Mouse (Mus musculus) lung, postnatal 36 days (tissue): Measurements from ENCODE around the gene Ccm2.

Source experiments
- DNase-seq: peaks from one replicate; pipeline ENCODE4 v3.0.0; 2022; ENCODE audit warnings: mixed read lengths

The Ccm2 gene

GRCm38 (mm10) chr11:6530746-6531145 is 15.9 kb upstream of the Ccm2 start:
- no peak for DNase-seq

- DNase-seq: no peak
Observed at GRCm38 (mm10) chr11:6544683-6545082, 2.0 kb upstream of the Ccm2 start.

- DNase-seq: no peak
Observed at GRCm38 (mm10) chr11:6545186-6545856, 1.4 kb upstream of the Ccm2 start.

GRCm38 (mm10) chr11:6545857-6546192 is 862 bp upstream of the Ccm2 start:
- no peak for DNase-seq

- peak; percentile 80 for DNase-seq
Observed at GRCm38 (mm10) chr11:6547037-6547680, 472 bp downstream of the Ccm2 start.

- DNase-seq: peak; percentile 12
Observed at GRCm38 (mm10) chr11:6547696-6548325, 1.1 kb downstream of the Ccm2 start.

GRCm38 (mm10) chr11:6549770-6550169 is 3.1 kb downstream of the Ccm2 start:
- DNase-seq: no peak

GRCm38 (mm10) chr11:6550201-6550600 is 3.5 kb downstream of the Ccm2 start:
- DNase-seq: peak; percentile 53

GRCm38 (mm10) chr11:6558234-6558633 is 11.5 kb downstream of the Ccm2 start:
- peak; percentile 37 for DNase-seq

- DNase-seq: no peak
Observed at GRCm38 (mm10) chr11:6559996-6560395, 13.3 kb downstream of the Ccm2 start.

GRCm38 (mm10) chr11:6560655-6561360 is 14.1 kb downstream of the Ccm2 start:
- peak; percentile 47 for DNase-seq

- no peak for DNase-seq
Observed at GRCm38 (mm10) chr11:6561474-6561873, 14.8 kb downstream of the Ccm2 start.

GRCm38 (mm10) chr11:6562359-6562758 is 15.7 kb downstream of the Ccm2 start:
- DNase-seq: peak; percentile 34

- DNase-seq: no peak
Observed at GRCm38 (mm10) chr11:6563201-6563600, 16.5 kb downstream of the Ccm2 start.

- DNase-seq: no peak
Observed at GRCm38 (mm10) chr11:6566496-6566895, 19.8 kb downstream of the Ccm2 start.

GRCm38 (mm10) chr11:6567951-6568350 is 21.3 kb downstream of the Ccm2 start:
- DNase-seq: no peak

GRCm38 (mm10) chr11:6568584-6569409 is 22.1 kb downstream of the Ccm2 start:
- DNase-seq: no peak

- no peak for DNase-seq
Observed at GRCm38 (mm10) chr11:6569410-6569777, 22.7 kb downstream of the Ccm2 start.

GRCm38 (mm10) chr11:6576151-6576550 is 29.5 kb downstream of the Ccm2 start:
- no peak for DNase-seq

GRCm38 (mm10) chr11:6579361-6579760 is 32.7 kb downstream of the Ccm2 start:
- DNase-seq: no peak

GRCm38 (mm10) chr11:6580065-6580750 is 33.5 kb downstream of the Ccm2 start:
- peak; percentile 43 for DNase-seq

GRCm38 (mm10) chr11:6581560-6581959 is 34.9 kb downstream of the Ccm2 start:
- no peak for DNase-seq
